Mouse (Mus musculus) left cerebral cortex, adult 2 months (tissue): ENCODE measurements at regions not wholly inside any gene's neighbourhood (a gene's known extent, or its start where the extent isn't known, plus 50 kb on each side); places are given as distances from the start of the nearest gene placed in this dataset.

Experiments
- DNase-seq, 2 experiments: peaks; one replicate each; pipeline ENCODE4 v3.0.0; 2021 to 2022; ENCODE audit warnings: low spot score in 2 of 2, mixed read lengths in 1 of 2; ENCODE audit errors: extremely low spot score in 1 of 2
- H3K27ac ChIP-seq: fragments of 200-600 bp; 2 replicates; pipeline ENCODE4 v1.8.1; 2022
- H3K4me3 ChIP-seq: fragments of 200-600 bp; 2 replicates; pipeline ENCODE4 v1.8.1; 2022
- CTCF ChIP-seq: fragments of 200-600 bp; IDR thresholded peaks from 2 replicates; pipeline ENCODE4 v1.8.1; 2022; ENCODE audit warnings: antibody characterized with exemption, mild to moderate bottlenecking, moderate library complexity
- intact Hi-C: fragments of 180-260 bp; cut with DNase I; formaldehyde crosslinking; loops from one replicate; pipeline ENCODE4 v1.15.1; 2025

GRCm38 (mm10) chr5:112101739-112102590 lies 150.4 kb downstream of the Cryba4 start:
- DNase-seq, result no peak
- Histone ChIP-seq H3K27ac (no peak overlapping the region), H3K4me3 (no peak overlapping the region)
- intact Hi-C loops, result no loop called here
- TF ChIP-seq CTCF, result no peak

GRCm38 (mm10) chr5:112110306-112110969 lies 141.9 kb downstream of the Cryba4 start:
- H3K4me3 ChIP-seq, result peak overlapping the region; percentile 33
- intact Hi-C loops, result no loop called here
- H3K27ac ChIP-seq, result peak overlapping the region; percentile 74
- peak; percentile 22 to 24 for DNase-seq
- no peak; the same call in 1 of the 2 replicates for TF ChIP-seq CTCF

GRCm38 (mm10) chr5:112120766-112121165 lies 131.6 kb downstream of the Cryba4 start:
- Histone ChIP-seq H3K27ac (no peak overlapping the region), H3K4me3 (no peak overlapping the region)
- DNase-seq, result no peak
- TF ChIP-seq CTCF, result no peak
- intact Hi-C loops, result no loop called here

- intact Hi-C loops, result no loop called here
- H3K4me3 ChIP-seq, result no peak overlapping the region
These were observed 130.8 kb downstream of the Cryba4 start for GRCm38 (mm10) chr5:112121554-112121953.

GRCm38 (mm10) chr5:112122581-112122980 lies 129.7 kb downstream of the Cryba4 start:
- H3K27ac ChIP-seq, result no peak overlapping the region
- intact Hi-C loops, result no loop called here
- no peak for DNase-seq
- no peak overlapping the region for H3K4me3 ChIP-seq
- TF ChIP-seq CTCF, result no peak

More at GRCm38 (mm10) chr5:112121554-112121953, 130.8 kb downstream of the Cryba4 start:
- TF ChIP-seq CTCF, result no peak
- no peak for DNase-seq
- H3K27ac ChIP-seq, result no peak overlapping the region

GRCm38 (mm10) chr5:112127171-112127570 lies 125.1 kb downstream of the Cryba4 start:
- DNase-seq, result no peak
- Histone ChIP-seq H3K27ac (no peak overlapping the region), H3K4me3 (no peak overlapping the region)
- TF ChIP-seq CTCF, result no peak
- intact Hi-C loops, result no loop called here

- intact Hi-C loops, result no loop called here
- TF ChIP-seq CTCF, result no peak
- Histone ChIP-seq H3K27ac (no peak overlapping the region), H3K4me3 (no peak overlapping the region)
- DNase-seq, result peak in 1 of 2 experiments; percentile 33
These were observed 119.6 kb downstream of the Cryba4 start for GRCm38 (mm10) chr5:112132746-112133145.

GRCm38 (mm10) chr5:112133688-112134573 lies 118.4 kb downstream of the Cryba4 start:
- peak; percentile 21 to 40 for DNase-seq
- TF ChIP-seq CTCF, result no peak
- intact Hi-C loops, result no loop called here
- Histone ChIP-seq H3K4me3 (no peak overlapping the region), H3K27ac (no peak overlapping the region)

GRCm38 (mm10) chr5:112136646-112137045 lies 115.7 kb downstream of the Cryba4 start:
- intact Hi-C loops, result no loop called here
- no peak for TF ChIP-seq CTCF
- no peak for DNase-seq
- no peak overlapping the region for H3K4me3 ChIP-seq
- H3K27ac ChIP-seq, result no peak overlapping the region

GRCm38 (mm10) chr5:112138246-112138645 lies 114.1 kb downstream of the Cryba4 start:
- intact Hi-C loops, result no loop called here
- H3K4me3 ChIP-seq, result no peak overlapping the region
- TF ChIP-seq CTCF, result no peak
- no peak for DNase-seq
- H3K27ac ChIP-seq, result no peak overlapping the region

- H3K4me3 ChIP-seq, result no peak overlapping the region
- no peak for TF ChIP-seq CTCF
- intact Hi-C loops, result loop anchor here (5.0 kb wide), 1 partner anchor 50 kb away; no protein-coding TSS in a partner anchor
- peak; percentile 33 to 45 for DNase-seq
- no peak overlapping the region for H3K27ac ChIP-seq
These were observed 109.6 kb downstream of the Cryba4 start for GRCm38 (mm10) chr5:112142731-112143130.
